Mouse (Mus musculus) limb, embryonic 12.5 days (tissue): Measurements from ENCODE around the gene Ak1. TPM values are rescaled to one million over a fixed set of nuclear protein-coding genes. Genes with fewer than 3 reads are reported as not detected.
A peak's percentile ranks its signal among the peaks of the same experiment; 100 is the strongest.

Experiments
- ATAC-seq: fragments of 200-750 bp; cut with Nextera tagmentation; 2 replicates; pipeline ENCODE4 v1.8.0; 2017; ENCODE audit warnings: low read depth, moderate TSS enrichment; ENCODE audit not compliant: insufficient number of reproducible peaks, insufficient read depth, low FRiP score, low TSS enrichment
- H3K27ac ChIP-seq: fragments of 300-500 bp; sonication (generic); 2 replicates; pipeline ENCODE4 v1.5.1; 2016; ENCODE audit warnings: mild to moderate bottlenecking, moderate library complexity
- H3K27me3 ChIP-seq: fragments of 300-500 bp; sonication (generic); 2 replicates; pipeline ENCODE4 v1.6.1; 2016; ENCODE audit warnings: mild to moderate bottlenecking, moderate library complexity
- H3K36me3 ChIP-seq: fragments of 300-500 bp; sonication (generic); 2 replicates; pipeline ENCODE4 v1.6.1; 2016; ENCODE audit warnings: mild to moderate bottlenecking, moderate library complexity
- H3K4me1 ChIP-seq: fragments of 300-500 bp; sonication (generic); replicated peaks from 2 replicates; pipeline ENCODE4 v1.6.1; 2016
- H3K4me2 ChIP-seq: fragments of 300-500 bp; sonication (generic); 2 replicates; pipeline ENCODE4 v1.6.1; 2016; ENCODE audit warnings: mild to moderate bottlenecking, moderate library complexity
- H3K4me3 ChIP-seq: fragments of 300-500 bp; sonication (generic); replicated peaks from 2 replicates; pipeline ENCODE4 v1.5.1; 2016; ENCODE audit warnings: mild to moderate bottlenecking
- H3K9ac ChIP-seq: fragments of 300-500 bp; sonication (generic); replicated peaks from 2 replicates; pipeline ENCODE4 v1.6.1; 2016; ENCODE audit warnings: mild to moderate bottlenecking, moderate library complexity
- H3K9me3 ChIP-seq: fragments of 300-500 bp; sonication (generic); 2 replicates; pipeline ENCODE4 v1.6.1; 2016; ENCODE audit warnings: mild to moderate bottlenecking, moderate library complexity
- WGBS: fragments of 180-500 bp; shearing (Covaris S2); methylation state at CpG from one replicate; pipeline ENCODE4 v1.1.7; 2016; 5-methylcytosine and 5-hydroxymethylcytosine counted together
- polyA plus RNA-seq: library from polyadenylated mRNA; unstranded; fragments of >200 nt; fragmentation: Nextera tagmentation; extraction: Ambion mirVana; gene quantifications from 2 replicates; pipeline ENCODE4 v1.2.1, GENCODE M21; 2016

The Ak1 gene
- polyA plus RNA-seq, 1 experiment from 2014 or later = 34.3 TPM

- H3K4me1 ChIP-seq = peaks cover 58% of the 10 kb centered on the region
- no peak overlapping the region for H3K4me3 ChIP-seq
- no peaks in the 10 kb centered on the region for H3K9me3 ChIP-seq
These were observed 7.2 kb downstream of the Ak1 start for GRCm38 (mm10) chr2:32628729-32629128.

DNA sequence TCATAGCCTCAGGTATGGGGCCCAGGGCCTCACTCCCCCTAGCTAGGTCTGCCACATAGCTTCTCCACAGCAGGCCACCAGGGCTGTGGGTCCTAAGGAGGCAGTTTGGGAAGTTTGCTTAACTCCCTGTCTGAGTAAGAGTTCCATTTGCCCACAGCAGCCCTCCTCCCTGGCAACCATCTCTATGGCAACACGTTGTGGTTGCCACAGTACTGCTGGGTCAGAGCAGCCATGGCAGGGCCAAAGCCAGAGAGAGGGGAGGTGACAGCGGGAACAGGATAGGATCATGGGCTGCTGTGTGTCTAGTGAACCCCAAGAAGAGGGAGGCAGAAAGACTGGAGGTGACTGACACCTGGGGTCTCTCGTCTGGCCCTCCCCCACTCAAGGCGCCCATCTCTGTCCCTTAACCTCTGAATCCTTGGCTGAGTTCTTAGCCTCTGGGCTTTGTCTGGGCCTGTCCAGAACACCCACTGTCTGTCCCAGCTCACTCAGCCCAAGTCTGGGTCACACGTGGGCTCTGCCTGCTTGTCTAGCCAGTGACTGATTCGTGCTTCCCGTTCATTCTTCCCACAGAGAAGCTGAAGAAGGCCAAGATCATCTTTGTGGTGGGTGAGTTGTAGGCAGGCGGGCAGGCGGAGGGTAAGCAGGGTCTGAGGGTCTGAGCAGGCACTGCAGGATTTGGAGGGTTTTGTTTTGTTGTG lies 7.9 kb downstream of the Ak1 start:
- 0 out of 2 replicates have a peak, but pooled peaks have one; percentile 1 for ATAC-seq
- H3K4me3 ChIP-seq = no peak overlapping the region
- no peaks in the 10 kb centered on the region for H3K27me3 ChIP-seq
- H3K36me3 ChIP-seq = no peaks in the 10 kb centered on the region; the same call in 1 of the 2 replicates
- peak overlapping the region; percentile 7; the same call in 1 of the 2 replicates for H3K4me2 ChIP-seq
- WGBS = 48% methylated on average over 9 of the region's 9 CpGs
- peak overlapping the region; percentile 35; the same call in 1 of the 2 replicates for H3K9ac ChIP-seq
- peaks cover 52% of the 10 kb centered on the region for H3K4me1 ChIP-seq
- peak overlapping the region; percentile 62 for H3K27ac ChIP-seq
- H3K9me3 ChIP-seq = no peaks in the 10 kb centered on the region

More at GRCm38 (mm10) chr2:32628729-32629128, 7.2 kb downstream of the Ak1 start:
- H3K27ac ChIP-seq = peak overlapping the region; percentile 62; the same call in 1 of the 2 replicates
- ATAC-seq = no peak
- no peaks in the 10 kb centered on the region for H3K27me3 ChIP-seq
- no peaks in the 10 kb centered on the region; the same call in 1 of the 2 replicates for H3K36me3 ChIP-seq
- H3K4me2 ChIP-seq = peak overlapping the region; percentile 7; the same call in 1 of the 2 replicates
- H3K9ac ChIP-seq = no peak overlapping the region
- 49% methylated on average over 5 of the region's 5 CpGs for WGBS

DNA sequence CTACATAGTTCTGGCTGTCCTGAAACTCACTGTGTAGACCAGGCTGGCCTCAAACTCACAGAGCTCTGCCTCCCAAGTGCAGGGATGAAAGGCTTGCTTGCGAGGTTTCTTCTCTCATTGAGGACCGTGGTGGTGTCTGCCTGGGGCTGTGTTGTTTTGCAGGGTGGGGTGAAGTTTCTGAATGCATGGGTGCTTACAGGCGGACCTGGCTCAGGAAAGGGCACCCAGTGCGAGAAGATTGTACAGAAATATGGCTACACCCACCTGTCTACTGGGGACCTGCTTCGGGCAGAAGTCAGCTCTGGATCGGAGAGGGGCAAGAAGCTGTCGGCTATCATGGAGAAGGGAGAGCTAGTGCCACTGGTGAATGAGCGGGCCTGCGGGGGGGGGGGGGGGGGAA lies 8.5 kb downstream of the Ak1 start:
- no peak overlapping the region for H3K9ac ChIP-seq
- no peaks in the 10 kb centered on the region for H3K9me3 ChIP-seq
- H3K4me2 ChIP-seq = no peak overlapping the region
- H3K36me3 ChIP-seq = no peaks in the 10 kb centered on the region; the same call in 1 of the 2 replicates
- peaks cover 46% of the 10 kb centered on the region for H3K4me1 ChIP-seq
- H3K27me3 ChIP-seq = no peaks in the 10 kb centered on the region
- 85% methylated on average over 7 of the region's 9 CpGs for WGBS
- no peak for ATAC-seq
- H3K4me3 ChIP-seq = no peak overlapping the region
- peak overlapping the region; percentile 62; the same call in 1 of the 2 replicates for H3K27ac ChIP-seq

- no peaks in the 10 kb centered on the region for H3K9me3 ChIP-seq
- peaks cover 36% of the 10 kb centered on the region for H3K4me1 ChIP-seq
- H3K27me3 ChIP-seq = no peaks in the 10 kb centered on the region
- WGBS = 87% methylated on average over 10 of the region's 10 CpGs
- H3K36me3 ChIP-seq = no peaks in the 10 kb centered on the region; the same call in 1 of the 2 replicates
- no peak overlapping the region for H3K4me3 ChIP-seq
- H3K9ac ChIP-seq = no peak overlapping the region
- no peak for ATAC-seq
- no peak overlapping the region for H3K4me2 ChIP-seq
- no peak overlapping the region for H3K27ac ChIP-seq
These were observed 9.5 kb downstream of the Ak1 start for GRCm38 (mm10) chr2:32631046-32631445.

GRCm38 (mm10) chr2:32631737-32632394 lies 10.3 kb downstream of the Ak1 start:
- no peak overlapping the region for H3K27ac ChIP-seq
- no peaks in the 10 kb centered on the region for H3K9me3 ChIP-seq
- no peaks in the 10 kb centered on the region; the same call in 1 of the 2 replicates for H3K36me3 ChIP-seq
- ATAC-seq = peak; percentile 28; the same call in 1 of the 2 replicates
- WGBS = 57% methylated on average over 7 of the region's 7 CpGs
- H3K9ac ChIP-seq = no peak overlapping the region
- no peaks in the 10 kb centered on the region for H3K27me3 ChIP-seq
- no peak overlapping the region for H3K4me3 ChIP-seq
- peaks cover 32% of the 10 kb centered on the region for H3K4me1 ChIP-seq
- no peak overlapping the region for H3K4me2 ChIP-seq

- Histone ChIP-seq H3K9me3 (no peaks in the 10 kb centered on the region), H3K27me3 (no peaks in the 10 kb centered on the region), H3K36me3 (no peaks in the 10 kb centered on the region; the same call in 1 of the 2 replicates), H3K27ac (no peak overlapping the region), H3K4me1 (peaks cover 24% of the 10 kb centered on the region), H3K4me3 (no peak overlapping the region), H3K9ac (no peak overlapping the region), H3K4me2 (no peak overlapping the region)
- no peak for ATAC-seq
- WGBS = 78% methylated on average over 5 of the region's 5 CpGs
These were observed 12.1 kb downstream of the Ak1 start for GRCm38 (mm10) chr2:32633660-32634059.

GRCm38 (mm10) chr2:32634277-32635105 lies 12.9 kb downstream of the Ak1 start:
- Histone ChIP-seq H3K9ac (no peak overlapping the region), H3K27me3 (no peaks in the 10 kb centered on the region), H3K9me3 (no peaks in the 10 kb centered on the region), H3K36me3 (no peaks in the 10 kb centered on the region; the same call in 1 of the 2 replicates), H3K4me1 (peaks cover 16% of the 10 kb centered on the region), H3K27ac (0 out of 2 replicates have a peak overlapping the region, but pooled peaks have one; percentile 4), H3K4me2 (no peak overlapping the region), H3K4me3 (no peak overlapping the region)
- WGBS = 85% methylated on average over 10 of the region's 10 CpGs
- no peak for ATAC-seq

DNA sequence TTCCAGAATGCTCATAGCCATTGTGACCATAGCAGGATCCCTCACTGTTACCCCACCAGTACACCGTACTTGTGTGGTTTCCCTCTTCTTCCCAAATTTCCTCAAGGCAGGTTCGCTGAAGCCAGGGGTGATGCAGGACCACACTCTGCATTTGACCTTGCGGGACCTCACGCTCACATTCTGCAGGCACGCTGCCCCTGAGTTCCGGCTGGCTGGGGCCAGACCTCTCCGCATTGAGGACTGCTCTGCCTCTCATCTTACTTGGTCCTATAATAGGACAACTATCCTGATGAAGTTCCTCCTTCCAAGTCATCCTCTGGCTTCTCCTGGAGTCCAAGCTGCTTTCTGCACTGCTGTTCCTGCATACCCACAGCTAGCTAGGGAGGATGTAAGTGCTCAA lies 15.1 kb downstream of the Ak1 start:
- H3K27me3 ChIP-seq = no peaks in the 10 kb centered on the region
- H3K9me3 ChIP-seq = no peaks in the 10 kb centered on the region
- H3K4me1 ChIP-seq = peaks cover 14% of the 10 kb centered on the region
- no peak overlapping the region for H3K4me3 ChIP-seq
- H3K36me3 ChIP-seq = no peaks in the 10 kb centered on the region; the same call in 1 of the 2 replicates
- H3K9ac ChIP-seq = no peak overlapping the region
- H3K27ac ChIP-seq = peak overlapping the region; percentile 69
- H3K4me2 ChIP-seq = no peak overlapping the region
- 86% methylated on average over 7 of the region's 7 CpGs for WGBS
- ATAC-seq = no peak

GRCm38 (mm10) chr2:32637778-32638281 lies 16.3 kb downstream of the Ak1 start:
- H3K9ac ChIP-seq = no peak overlapping the region
- peaks cover 19% of the 10 kb centered on the region for H3K4me1 ChIP-seq
- WGBS = 23% methylated on average over 11 of the region's 11 CpGs
- no peak overlapping the region for H3K4me3 ChIP-seq
- no peaks in the 10 kb centered on the region; the same call in 1 of the 2 replicates for H3K36me3 ChIP-seq
- no peak overlapping the region for H3K4me2 ChIP-seq
- ATAC-seq = no peak; the same call in 1 of the 2 replicates
- H3K9me3 ChIP-seq = no peaks in the 10 kb centered on the region
- no peaks in the 10 kb centered on the region for H3K27me3 ChIP-seq
- peak overlapping the region; percentile 67; the same call in 1 of the 2 replicates for H3K27ac ChIP-seq

- Histone ChIP-seq H3K27me3 (no peaks in the 10 kb centered on the region), H3K4me3 (no peak overlapping the region), H3K4me2 (no peak overlapping the region), H3K9ac (no peak overlapping the region), H3K9me3 (no peaks in the 10 kb centered on the region), H3K36me3 (no peaks in the 10 kb centered on the region), H3K27ac (no peak overlapping the region), H3K4me1 (peaks cover 21% of the 10 kb centered on the region)
- 78% methylated on average over 1 of the region's 1 CpGs for WGBS
- no peak for ATAC-seq
These were observed 18.1 kb downstream of the Ak1 start for GRCm38 (mm10) chr2:32639632-32640031.
